17 mouse cellular contexts compared by ENCODE assay signal in the genomic region with DNA sequence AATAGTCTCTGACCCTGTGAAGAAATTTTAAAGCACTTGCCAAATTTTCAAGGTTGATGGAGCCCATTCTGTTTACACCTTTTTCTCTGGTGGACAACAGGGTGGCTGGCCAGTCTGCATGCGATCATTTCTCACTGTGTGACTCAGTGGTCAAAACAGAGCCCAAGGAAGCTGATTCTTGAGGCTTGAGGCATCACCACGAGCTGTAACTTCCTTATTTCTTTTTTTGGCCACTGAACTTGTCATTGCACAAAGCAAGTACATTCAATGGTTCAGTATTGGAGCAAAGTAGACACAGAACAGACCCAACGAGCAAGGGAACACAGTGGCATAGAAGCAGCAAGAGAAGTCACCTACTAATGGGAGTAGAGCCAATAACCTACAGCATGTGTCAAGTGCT.
"Had no signal": no experiment of that assay in that cellular context is flagged by ENCODE, and none has a peak within 500 bp of the region (broad histone marks: within the 10 kb centered on the region; RNA-seq: fewer than 3 reads in every experiment).

No protein-coding gene starts in this region.

- H3K4me3 ChIP-seq: limb, embryonic 10.5 days; limb, embryonic 13.5 days; liver, embryonic 12.5 days; liver, embryonic 15.5 days; lung, embryonic 15.5 days; megakaryocyte, embryonic 14.5 days; midbrain, embryonic 10.5 days; midbrain, embryonic 13.5 days; myocyte; neural tube, embryonic 13.5 days had no signal

- DNase-seq: kidney, adult 18-20 months; kidney, postnatal 14 days; lung, adult 18-20 months; lung, postnatal 10 days; lung, postnatal 36 days had no signal

- H3K27ac ChIP-seq: limb, embryonic 10.5 days; limb, embryonic 13.5 days; liver, embryonic 12.5 days; liver, embryonic 15.5 days; lung, embryonic 15.5 days; midbrain, embryonic 10.5 days; midbrain, embryonic 13.5 days; neural tube, embryonic 13.5 days had no signal

- ATAC-seq: intestine, embryonic 16.5 days; liver, embryonic 12.5 days; midbrain, embryonic 13.5 days; midbrain, embryonic 16.5 days had no signal
